Mouse (Mus musculus) lung, adult 2 months (tissue): ENCODE measurements at regions not wholly inside any gene's neighbourhood (a gene's known extent, or its start where the extent isn't known, plus 50 kb on each side); places are given as distances from the start of the nearest gene placed in this dataset.

Experiments
- DNase-seq: peaks from one replicate; pipeline ENCODE4 v3.0.0; 2022
- H3K4me1 ChIP-seq: fragments of 200-500 bp; 2 replicates; pipeline ENCODE4 v1.6.1; 2011; ENCODE audit warnings: low read length; ENCODE audit not compliant: control insufficient read depth, insufficient read depth
- H3K4me3 ChIP-seq: fragments of 200-500 bp; replicated peaks from 2 replicates; pipeline ENCODE3; 2011; ENCODE audit warnings: low read depth, mild to moderate bottlenecking, control low read depth, low read length; ENCODE audit errors: extremely low read depth
- CTCF ChIP-seq: fragments of 200-500 bp; IDR thresholded peaks from 2 replicates; pipeline ENCODE4 v1.5.1; 2011; ENCODE audit warnings: mild to moderate bottlenecking, low read length, control low read depth; ENCODE audit not compliant: insufficient read depth
- POLR2A ChIP-seq: fragments of 200-500 bp; IDR thresholded peaks from 2 replicates; pipeline ENCODE4 v1.6.1; 2011; ENCODE audit warnings: low read depth, mild to moderate bottlenecking, control low read depth, low read length, borderline replicate concordance; ENCODE audit errors: extremely low read depth
- WGBS: fragments of 180-500 bp; shearing (Covaris S2); methylation state at CpG from one replicate; pipeline ENCODE4 v1.1.7; 2018; 5-methylcytosine and 5-hydroxymethylcytosine counted together

- DNase-seq = no peak
- H3K4me1 ChIP-seq = no peaks in the 10 kb centered on the region
- no peak overlapping the region for H3K4me3 ChIP-seq
- WGBS = 58% methylated on average over 3 of the region's 3 CpGs
- TF ChIP-seq POLR2A = no peak
- no peak for TF ChIP-seq CTCF
Observed at GRCm38 (mm10) chr11:112017906-112018305, 764.1 kb upstream of the Sox9 start.

- WGBS = 73% methylated on average over 5 of the region's 5 CpGs
- DNase-seq = no peak
- TF ChIP-seq POLR2A (no peak), CTCF (no peak)
- no peak overlapping the region for H3K4me3 ChIP-seq
- no peaks in the 10 kb centered on the region for H3K4me1 ChIP-seq
Observed at GRCm38 (mm10) chr11:112028031-112028430, 754.0 kb upstream of the Sox9 start.

- WGBS = 95% methylated on average over 11 of the region's 11 CpGs
- H3K4me1 ChIP-seq = no peaks in the 10 kb centered on the region
- DNase-seq = no peak
- no peak overlapping the region for H3K4me3 ChIP-seq
- no peak for TF ChIP-seq POLR2A
- no peak for TF ChIP-seq CTCF
Observed at GRCm38 (mm10) chr11:112038741-112039140, 743.3 kb upstream of the Sox9 start.

- 53% methylated on average over 5 of the region's 5 CpGs for WGBS
- no peak for DNase-seq
- no peaks in the 10 kb centered on the region for H3K4me1 ChIP-seq
- TF ChIP-seq CTCF (no peak), POLR2A (no peak)
- H3K4me3 ChIP-seq = no peak overlapping the region
Observed at GRCm38 (mm10) chr11:112044455-112044854, 737.6 kb upstream of the Sox9 start.

- Histone ChIP-seq H3K4me3 (no peak overlapping the region), H3K4me1 (no peaks in the 10 kb centered on the region)
- TF ChIP-seq CTCF = no peak
- no peak for TF ChIP-seq POLR2A
- WGBS = 90% methylated on average over 2 of the region's 2 CpGs
- no peak for DNase-seq
Observed at GRCm38 (mm10) chr11:112045353-112045752, 736.7 kb upstream of the Sox9 start.

- WGBS = 60% methylated on average over 7 of the region's 7 CpGs
Observed at GRCm38 (mm10) chr11:112050362-112050761, 731.7 kb upstream of the Sox9 start.

GRCm38 (mm10) chr11:112055591-112055990 is 726.4 kb upstream of the Sox9 start:
- no peak for DNase-seq
- no peaks in the 10 kb centered on the region for H3K4me1 ChIP-seq
- no peak overlapping the region for H3K4me3 ChIP-seq
- no peak for TF ChIP-seq POLR2A
- TF ChIP-seq CTCF = no peak
- WGBS = 41% methylated on average over 6 of the region's 6 CpGs

More at GRCm38 (mm10) chr11:112050362-112050761, 731.7 kb upstream of the Sox9 start:
- DNase-seq = no peak
- TF ChIP-seq CTCF (no peak), POLR2A (no peak)
- Histone ChIP-seq H3K4me3 (no peak overlapping the region), H3K4me1 (no peaks in the 10 kb centered on the region)

- TF ChIP-seq CTCF (0 out of 2 replicates have a peak, but pooled peaks have one; percentile 21), POLR2A (no peak)
- H3K4me1 ChIP-seq = no peaks in the 10 kb centered on the region
- no peak overlapping the region for H3K4me3 ChIP-seq
- DNase-seq = no peak
- WGBS = 69% methylated on average over 3 of the region's 3 CpGs
Observed at GRCm38 (mm10) chr11:112067176-112067575, 714.8 kb upstream of the Sox9 start.

- Histone ChIP-seq H3K4me1 (no peaks in the 10 kb centered on the region), H3K4me3 (no peak overlapping the region)
- no peak for DNase-seq
- WGBS = 75% methylated on average over 4 of the region's 4 CpGs
- TF ChIP-seq CTCF (no peak), POLR2A (no peak)
Observed at GRCm38 (mm10) chr11:112068821-112069220, 713.2 kb upstream of the Sox9 start.

- DNase-seq = no peak
- no peak for TF ChIP-seq CTCF
- TF ChIP-seq POLR2A = no peak
- Histone ChIP-seq H3K4me1 (no peaks in the 10 kb centered on the region), H3K4me3 (no peak overlapping the region)
- WGBS = 64% methylated on average over 7 of the region's 7 CpGs
Observed at GRCm38 (mm10) chr11:112071571-112071970, 710.5 kb upstream of the Sox9 start.
